Mouse (Mus musculus): ENCODE data around the gene Ankrd42.

GRCm38 (mm10) chr7:92590842-92591241 lies 46.1 kb downstream of the Ankrd42 start:
- TF ChIP-seq GATA1 (IDR thresholded peaks at IDR 0.05; ENCODE audit: low read length), result no peak
- no peak for TF ChIP-seq TAL1 (IDR thresholded peaks at IDR 0.05; ENCODE audit: low read length)

Data from erythroblast, embryonic 14.5 days (primary cell).